Mouse (Mus musculus) midbrain, postnatal 0 days (tissue): ENCODE results near the gene Pcbp2. TPM values are rescaled to one million over a fixed set of nuclear protein-coding genes. Genes with fewer than 3 reads are reported as not detected.

ENCODE experiments used
- ATAC-seq: fragments of 200-750 bp; cut with Nextera tagmentation; 2 replicates; pipeline ENCODE4 v1.8.0; 2017; ENCODE audit warnings: moderate number of reproducible peaks, mild to moderate bottlenecking, moderate TSS enrichment, moderate library complexity; ENCODE audit not compliant: low FRiP score
- DNase-seq: peaks from one replicate; pipeline ENCODE4 v3.0.0-alpha.2; 2015; ENCODE audit warnings: low spot score
- H3K27ac ChIP-seq: fragments of 300-500 bp; sonication (generic); 2 replicates; pipeline ENCODE4 v1.5.1; 2014; ENCODE audit warnings: low read depth, mild to moderate bottlenecking, low read length, mixed read lengths
- H3K27me3 ChIP-seq: fragments of 300-500 bp; sonication (generic); 2 replicates; pipeline ENCODE4 v1.6.1; 2014; ENCODE audit warnings: low read length, control low read depth, mixed read lengths; ENCODE audit not compliant: insufficient read depth
- H3K36me3 ChIP-seq: fragments of 300-500 bp; sonication (generic); 2 replicates; pipeline ENCODE4 v1.6.1; 2014; ENCODE audit warnings: low read length, control low read depth, mixed read lengths; ENCODE audit not compliant: insufficient read depth
- H3K4me1 ChIP-seq: fragments of 300-500 bp; sonication (generic); 2 replicates; pipeline ENCODE4 v1.6.1; 2014; ENCODE audit warnings: mild to moderate bottlenecking, control low read depth, antibody characterized with exemption, low read length, mixed read lengths; ENCODE audit not compliant: insufficient read depth
- H3K4me2 ChIP-seq: fragments of 300-500 bp; sonication (generic); 2 replicates; pipeline ENCODE4 v1.6.1; 2014; ENCODE audit warnings: low read depth, mild to moderate bottlenecking, low read length, mixed read lengths; ENCODE audit not compliant: poor library complexity, severe bottlenecking
- H3K4me3 ChIP-seq: fragments of 300-500 bp; sonication (generic); 2 replicates; pipeline ENCODE4 v1.5.1; 2014; ENCODE audit warnings: low read depth, mild to moderate bottlenecking, low read length, moderate library complexity
- H3K9ac ChIP-seq: fragments of 300-500 bp; sonication (generic); replicated peaks from 2 replicates; pipeline ENCODE4 v1.6.1; 2014; ENCODE audit warnings: mild to moderate bottlenecking, low read length, moderate library complexity, mixed read lengths; ENCODE audit not compliant: poor library complexity, severe bottlenecking
- H3K9me3 ChIP-seq: fragments of 300-500 bp; sonication (generic); 2 replicates; pipeline ENCODE4 v1.6.1; 2016; ENCODE audit warnings: low read length, control low read depth
- CTCF ChIP-seq: IDR thresholded peaks from 2 replicates; pipeline ENCODE4 v1.5.1; 2016; ENCODE audit warnings: antibody characterized with exemption, mild to moderate bottlenecking
- WGBS: fragments of 180-500 bp; shearing (Covaris S2); extraction: QIAGEN DNeasy Blood & Tissue Kit; methylation state at CpG from one replicate; pipeline ENCODE4 v1.1.7; 2014; 5-methylcytosine and 5-hydroxymethylcytosine counted together
- polyA plus RNA-seq: library from polyadenylated mRNA; unstranded; fragments of >200 nt; fragmentation: Nextera tagmentation; extraction: Ambion mirVana; gene quantifications from 2 replicates; pipeline ENCODE4 v1.2.1, GENCODE M21; 2015
- total RNA-seq: library from RNA; depleted of rRNA; stranded (reverse); fragments of >200 nt; gene quantifications from 2 replicates; pipeline ENCODE4 v1.2.3, GENCODE M21; 2014

Gene Pcbp2
- total and polyA plus RNA-seq, 2 experiments from 2014 or later = 103 to 150 TPM

GRCm38 (mm10) chr15:102526111-102527002, 56.0 kb downstream of the Pcbp2 start:
- Histone ChIP-seq H3K9me3 (no peaks in the 10 kb centered on the region), H3K9ac (no peak overlapping the region), H3K4me3 (no peak overlapping the region), H3K4me2 (no peak overlapping the region), H3K4me1 (no peaks in the 10 kb centered on the region), H3K36me3 (peaks cover 53% of the 10 kb centered on the region), H3K27me3 (no peaks in the 10 kb centered on the region), H3K27ac (no peak overlapping the region)
- TF ChIP-seq CTCF = no peak
- no peak for ATAC-seq
- no peak for DNase-seq
- WGBS = 80% methylated on average over 6 of the region's 6 CpGs

- DNase-seq (no peak), ATAC-seq (no peak)
- H3K9ac ChIP-seq = no peak overlapping the region
- peak; percentile 48 for TF ChIP-seq CTCF
- WGBS = 73% methylated on average over 3 of the region's 3 CpGs
- no peak overlapping the region for H3K4me2 ChIP-seq
- no peaks in the 10 kb centered on the region for H3K27me3 ChIP-seq
- no peak overlapping the region for H3K4me3 ChIP-seq
- H3K27ac ChIP-seq = no peak overlapping the region
- no peaks in the 10 kb centered on the region for H3K4me1 ChIP-seq
- peaks cover 49% of the 10 kb centered on the region for H3K36me3 ChIP-seq
- no peaks in the 10 kb centered on the region for H3K9me3 ChIP-seq
Observed at GRCm38 (mm10) chr15:102527936-102528335, 57.6 kb downstream of the Pcbp2 start.

- Histone ChIP-seq H3K9me3 (no peaks in the 10 kb centered on the region), H3K36me3 (peaks cover 54% of the 10 kb centered on the region), H3K27me3 (no peaks in the 10 kb centered on the region), H3K27ac (no peak overlapping the region), H3K4me1 (no peaks in the 10 kb centered on the region), H3K4me2 (no peak overlapping the region), H3K9ac (no peak overlapping the region), H3K4me3 (no peak overlapping the region)
- no peak for DNase-seq
- WGBS = 100% methylated on average over 1 of the region's 1 CpGs
- no peak for TF ChIP-seq CTCF
- no peak for ATAC-seq
Observed at GRCm38 (mm10) chr15:102528396-102528795, 58.1 kb downstream of the Pcbp2 start.

GRCm38 (mm10) chr15:102530566-102530965, 60.2 kb downstream of the Pcbp2 start:
- ATAC-seq (no peak), DNase-seq (no peak)
- TF ChIP-seq CTCF = no peak
- Histone ChIP-seq H3K27me3 (no peaks in the 10 kb centered on the region), H3K4me3 (no peak overlapping the region), H3K4me2 (no peak overlapping the region), H3K36me3 (peaks cover 55% of the 10 kb centered on the region), H3K9ac (no peak overlapping the region), H3K4me1 (no peaks in the 10 kb centered on the region), H3K9me3 (no peaks in the 10 kb centered on the region), H3K27ac (no peak overlapping the region)
- 86% methylated on average over 4 of the region's 4 CpGs for WGBS

- no peak overlapping the region for H3K9ac ChIP-seq
- no peak overlapping the region for H3K27ac ChIP-seq
- TF ChIP-seq CTCF = no peak
- H3K4me2 ChIP-seq = no peak overlapping the region
- H3K9me3 ChIP-seq = no peaks in the 10 kb centered on the region
- H3K27me3 ChIP-seq = no peaks in the 10 kb centered on the region
- no peaks in the 10 kb centered on the region for H3K4me1 ChIP-seq
- 91% methylated on average over 4 of the region's 4 CpGs for WGBS
- H3K4me3 ChIP-seq = no peak overlapping the region
- no peak for ATAC-seq
- no peak for DNase-seq
- H3K36me3 ChIP-seq = peaks cover 55% of the 10 kb centered on the region
Observed at GRCm38 (mm10) chr15:102531586-102531985, 61.2 kb downstream of the Pcbp2 start.

- peaks cover 55% of the 10 kb centered on the region for H3K36me3 ChIP-seq
- no peak for TF ChIP-seq CTCF
Observed at GRCm38 (mm10) chr15:102532106-102532900, 62.0 kb downstream of the Pcbp2 start.

More at GRCm38 (mm10) chr15:102532106-102532900, 62.0 kb downstream of the Pcbp2 start:
- Histone ChIP-seq H3K4me3 (no peak overlapping the region), H3K9ac (no peak overlapping the region), H3K27ac (no peak overlapping the region), H3K27me3 (no peaks in the 10 kb centered on the region), H3K4me2 (no peak overlapping the region), H3K9me3 (no peaks in the 10 kb centered on the region), H3K4me1 (no peaks in the 10 kb centered on the region)
- 86% methylated on average over 3 of the region's 3 CpGs for WGBS
- DNase-seq = peak; percentile 37
- ATAC-seq = no peak
